Mouse (Mus musculus) limb, embryonic 12.5 days (tissue): ENCODE data around the gene Amz2. TPM values are rescaled to one million over a fixed set of nuclear protein-coding genes. Genes with fewer than 3 reads are reported as not detected.

Source experiments
- ATAC-seq: fragments of 200-750 bp; cut with Nextera tagmentation; 2 replicates; pipeline ENCODE4 v1.8.0; 2017; ENCODE audit warnings: low read depth, moderate TSS enrichment; ENCODE audit not compliant: insufficient number of reproducible peaks, insufficient read depth, low FRiP score, low TSS enrichment
- H3K27ac ChIP-seq: fragments of 300-500 bp; sonication (generic); 2 replicates; pipeline ENCODE4 v1.5.1; 2016; ENCODE audit warnings: mild to moderate bottlenecking, moderate library complexity
- H3K27me3 ChIP-seq: fragments of 300-500 bp; sonication (generic); 2 replicates; pipeline ENCODE4 v1.6.1; 2016; ENCODE audit warnings: mild to moderate bottlenecking, moderate library complexity
- H3K36me3 ChIP-seq: fragments of 300-500 bp; sonication (generic); 2 replicates; pipeline ENCODE4 v1.6.1; 2016; ENCODE audit warnings: mild to moderate bottlenecking, moderate library complexity
- H3K4me1 ChIP-seq: fragments of 300-500 bp; sonication (generic); replicated peaks from 2 replicates; pipeline ENCODE4 v1.6.1; 2016
- H3K4me2 ChIP-seq: fragments of 300-500 bp; sonication (generic); 2 replicates; pipeline ENCODE4 v1.6.1; 2016; ENCODE audit warnings: mild to moderate bottlenecking, moderate library complexity
- H3K4me3 ChIP-seq: fragments of 300-500 bp; sonication (generic); replicated peaks from 2 replicates; pipeline ENCODE4 v1.5.1; 2016; ENCODE audit warnings: mild to moderate bottlenecking
- H3K9ac ChIP-seq: fragments of 300-500 bp; sonication (generic); replicated peaks from 2 replicates; pipeline ENCODE4 v1.6.1; 2016; ENCODE audit warnings: mild to moderate bottlenecking, moderate library complexity
- H3K9me3 ChIP-seq: fragments of 300-500 bp; sonication (generic); 2 replicates; pipeline ENCODE4 v1.6.1; 2016; ENCODE audit warnings: mild to moderate bottlenecking, moderate library complexity
- WGBS: fragments of 180-500 bp; shearing (Covaris S2); methylation state at CpG from one replicate; pipeline ENCODE4 v1.1.7; 2016; 5-methylcytosine and 5-hydroxymethylcytosine counted together
- polyA plus RNA-seq: library from polyadenylated mRNA; unstranded; fragments of >200 nt; fragmentation: Nextera tagmentation; extraction: Ambion mirVana; gene quantifications from 2 replicates; pipeline ENCODE4 v1.2.1, GENCODE M21; 2016

Gene Amz2
- polyA plus RNA-seq, 1 experiment from 2014 or later: 46.8 TPM

GRCm38 (mm10) chr11:109421205-109421604 is 4.5 kb upstream of the Amz2 start:
- H3K36me3 ChIP-seq: no peaks in the 10 kb centered on the region
- H3K4me2 ChIP-seq: no peak overlapping the region
- H3K9ac ChIP-seq: no peak overlapping the region
- no peak overlapping the region for H3K4me3 ChIP-seq
- no peak overlapping the region for H3K27ac ChIP-seq
- peaks cover 7% of the 10 kb centered on the region; the same call in 1 of the 2 replicates for H3K27me3 ChIP-seq
- no peaks in the 10 kb centered on the region for H3K9me3 ChIP-seq
- ATAC-seq: no peak
- peaks cover 4% of the 10 kb centered on the region; the same call in 1 of the 2 replicates for H3K4me1 ChIP-seq
- WGBS: 72% methylated on average over 5 of the region's 5 CpGs

DNA sequence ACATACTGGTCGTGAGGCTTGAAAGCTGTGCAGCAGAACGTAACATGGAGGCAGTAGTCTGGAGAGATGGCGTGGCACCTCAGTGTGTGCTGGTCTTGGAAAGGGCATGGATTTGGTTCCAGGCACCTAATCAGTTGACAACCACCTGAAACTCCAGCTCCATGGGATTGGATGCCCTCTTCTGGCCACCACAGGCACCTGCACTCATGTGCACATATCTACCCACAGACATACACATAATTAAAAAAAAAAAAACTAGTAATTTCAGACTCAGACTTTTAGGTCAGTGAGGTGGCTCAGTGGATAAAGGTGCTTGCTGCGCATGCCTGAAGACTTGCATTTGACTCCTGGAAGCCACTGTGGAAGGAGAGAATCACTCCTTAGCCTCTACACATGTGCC is 3.5 kb upstream of the Amz2 start:
- Histone ChIP-seq H3K9me3 (no peaks in the 10 kb centered on the region), H3K4me3 (no peak overlapping the region), H3K36me3 (no peaks in the 10 kb centered on the region), H3K4me1 (peaks cover 10% of the 10 kb centered on the region; the same call in 1 of the 2 replicates), H3K27ac (no peak overlapping the region), H3K4me2 (no peak overlapping the region), H3K27me3 (peaks cover 7% of the 10 kb centered on the region; the same call in 1 of the 2 replicates), H3K9ac (no peak overlapping the region)
- ATAC-seq: no peak
- 97% methylated on average over 4 of the region's 4 CpGs for WGBS

- Histone ChIP-seq H3K36me3 (peaks cover 2% of the 10 kb centered on the region), H3K4me2 (no peak overlapping the region), H3K4me1 (peaks cover 10% of the 10 kb centered on the region; the same call in 1 of the 2 replicates), H3K27ac (no peak overlapping the region), H3K9me3 (no peaks in the 10 kb centered on the region), H3K4me3 (no peak overlapping the region), H3K27me3 (peaks cover 7% of the 10 kb centered on the region; the same call in 1 of the 2 replicates), H3K9ac (no peak overlapping the region)
- 69% methylated on average over 1 of the region's 1 CpGs for WGBS
- no peak for ATAC-seq
These were observed 2.5 kb upstream of the Amz2 start for GRCm38 (mm10) chr11:109423294-109423693.

- Histone ChIP-seq H3K27me3 (no peaks in the 10 kb centered on the region), H3K4me2 (peak overlapping the region; percentile 63), H3K4me3 (peak overlapping the region; percentile 64), H3K9ac (peak overlapping the region; percentile 73), H3K27ac (peak overlapping the region; percentile 82), H3K36me3 (peaks cover 31% of the 10 kb centered on the region), H3K4me1 (peaks cover 5% of the 10 kb centered on the region; the same call in 1 of the 2 replicates), H3K9me3 (no peaks in the 10 kb centered on the region)
- ATAC-seq: no peak; the same call in 1 of the 2 replicates
- WGBS: under 1% methylated on average over 11 of the region's 11 CpGs
These were observed 483 bp downstream of the Amz2 start for GRCm38 (mm10) chr11:109426272-109426586.

- 0 out of 2 replicates have a peak overlapping the region, but pooled peaks have one; percentile 64 for H3K4me3 ChIP-seq
- no peak overlapping the region for H3K27ac ChIP-seq
- no peak overlapping the region; the same call in 1 of the 2 replicates for H3K4me2 ChIP-seq
- no peak overlapping the region for H3K9ac ChIP-seq
- 94% methylated on average over 5 of the region's 5 CpGs for WGBS
- H3K4me1 ChIP-seq: peaks cover 5% of the 10 kb centered on the region; the same call in 1 of the 2 replicates
- H3K9me3 ChIP-seq: no peaks in the 10 kb centered on the region
- H3K27me3 ChIP-seq: no peaks in the 10 kb centered on the region
- ATAC-seq: no peak
- H3K36me3 ChIP-seq: peaks cover 35% of the 10 kb centered on the region
These were observed 1.6 kb downstream of the Amz2 start for GRCm38 (mm10) chr11:109427353-109427752.

DNA sequence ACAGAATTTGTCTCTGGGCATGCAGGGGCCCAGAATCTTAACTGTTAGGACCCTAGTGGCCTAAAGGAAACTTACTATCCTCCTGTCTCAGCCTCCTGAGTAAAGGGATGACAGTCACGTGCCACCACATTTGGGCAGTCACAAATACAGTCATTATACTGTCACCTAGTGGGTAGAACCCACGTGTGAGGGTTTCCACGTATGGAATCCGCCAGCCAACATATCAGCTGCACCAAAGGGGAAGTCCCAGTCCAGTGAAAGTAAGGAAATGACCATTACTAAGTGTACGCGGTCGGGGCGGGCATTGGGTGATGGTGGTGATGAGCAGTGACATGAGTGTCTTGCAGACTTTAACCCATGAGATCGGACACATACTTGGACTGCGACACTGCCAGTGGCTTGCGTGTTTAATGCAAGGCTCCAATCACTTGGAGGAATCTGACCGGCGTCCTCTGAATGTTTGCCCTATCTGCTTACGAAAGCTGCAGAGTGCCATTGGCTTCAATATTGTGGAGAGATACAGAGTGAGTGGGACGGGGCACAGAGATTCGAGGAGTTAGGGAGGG is 8.6 kb downstream of the Amz2 start:
- Histone ChIP-seq H3K4me2 (no peak overlapping the region), H3K9ac (no peak overlapping the region), H3K27me3 (no peaks in the 10 kb centered on the region), H3K4me1 (peaks cover under 1% of the 10 kb centered on the region; the same call in 1 of the 2 replicates), H3K36me3 (peaks cover 77% of the 10 kb centered on the region), H3K4me3 (no peak overlapping the region), H3K9me3 (no peaks in the 10 kb centered on the region), H3K27ac (no peak overlapping the region)
- WGBS: 93% methylated on average over 16 of the region's 16 CpGs
- ATAC-seq: no peak

DNA sequence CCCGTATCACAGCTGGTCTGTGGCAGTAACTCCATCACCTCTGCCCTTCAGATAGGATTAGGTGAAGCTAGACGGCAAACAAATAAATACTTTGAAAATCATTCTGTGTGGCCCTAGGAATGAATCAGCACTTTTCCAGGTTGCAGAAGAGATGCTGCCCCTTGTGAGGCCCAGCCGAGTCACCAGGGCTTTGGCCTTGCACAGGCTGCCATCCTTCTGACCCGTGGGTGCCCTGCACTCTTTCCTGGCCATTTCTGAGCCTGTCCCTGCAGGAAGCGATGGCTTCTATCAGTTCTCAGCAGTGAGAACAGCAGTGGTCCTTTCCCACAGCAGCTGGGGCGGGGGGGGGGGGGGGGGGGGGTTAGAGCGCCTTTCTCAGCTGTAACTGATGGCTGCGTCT is 11.1 kb downstream of the Amz2 start:
- Histone ChIP-seq H3K9ac (no peak overlapping the region), H3K9me3 (no peaks in the 10 kb centered on the region), H3K36me3 (peaks cover 53% of the 10 kb centered on the region)

GRCm38 (mm10) chr11:109439209-109439608 is 13.5 kb downstream of the Amz2 start:
- H3K27me3 ChIP-seq: 0 out of 2 replicates have a peak, but pooled peaks cover 3% of the 10 kb centered on the region
- H3K4me2 ChIP-seq: peak overlapping the region; percentile 83
- no peak overlapping the region for H3K27ac ChIP-seq
- WGBS: 13% methylated on average over 5 of the region's 5 CpGs
- H3K36me3 ChIP-seq: peaks cover 43% of the 10 kb centered on the region
- H3K9ac ChIP-seq: no peak overlapping the region
- no peak overlapping the region for H3K4me3 ChIP-seq
- no peaks in the 10 kb centered on the region for H3K9me3 ChIP-seq
- ATAC-seq: peak; percentile 52; the same call in 1 of the 2 replicates
- peaks cover 9% of the 10 kb centered on the region for H3K4me1 ChIP-seq

More for the DNA sequence above, 11.1 kb downstream of the Amz2 start:
- Histone ChIP-seq H3K4me1 (peaks cover 9% of the 10 kb centered on the region), H3K4me3 (no peak overlapping the region), H3K4me2 (no peak overlapping the region), H3K27me3 (0 out of 2 replicates have a peak, but pooled peaks cover 3% of the 10 kb centered on the region), H3K27ac (no peak overlapping the region)
- WGBS: 79% methylated on average over 7 of the region's 8 CpGs
- no peak for ATAC-seq

- ATAC-seq: no peak
These were observed 14.1 kb downstream of the Amz2 start for GRCm38 (mm10) chr11:109439829-109440340.

DNA sequence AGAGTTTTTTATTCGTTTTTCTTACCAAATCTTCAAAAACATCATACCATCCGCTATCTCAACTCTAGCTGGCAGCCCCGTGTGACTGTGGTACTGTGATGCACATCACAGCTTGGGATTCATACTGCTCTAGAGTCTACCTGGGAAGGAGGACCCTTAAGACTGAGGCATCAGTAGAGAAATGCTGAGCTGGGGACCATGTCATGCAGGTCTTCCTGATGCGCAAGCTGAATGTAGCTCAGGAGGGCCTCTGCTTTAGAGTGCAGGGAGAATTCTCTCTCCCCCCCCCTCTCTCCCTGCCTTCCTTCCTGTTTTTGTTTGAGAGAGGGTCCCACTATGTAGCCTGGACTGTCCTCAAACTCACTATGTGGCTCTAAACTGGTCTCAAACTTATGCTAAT is 14.9 kb downstream of the Amz2 start:
- H3K4me2 ChIP-seq: peak overlapping the region; percentile 83
- WGBS: 67% methylated on average over 4 of the region's 4 CpGs
- 0 out of 2 replicates have a peak, but pooled peaks cover 3% of the 10 kb centered on the region for H3K27me3 ChIP-seq
- no peak overlapping the region for H3K9ac ChIP-seq
- no peak overlapping the region for H3K27ac ChIP-seq
- H3K4me1 ChIP-seq: peaks cover 9% of the 10 kb centered on the region
- peak overlapping the region; percentile 52 for H3K4me3 ChIP-seq
- no peak for ATAC-seq
- no peaks in the 10 kb centered on the region for H3K9me3 ChIP-seq
- H3K36me3 ChIP-seq: peaks cover 28% of the 10 kb centered on the region

More at GRCm38 (mm10) chr11:109439829-109440340, 14.1 kb downstream of the Amz2 start:
- Histone ChIP-seq H3K4me1 (peaks cover 9% of the 10 kb centered on the region), H3K36me3 (peaks cover 36% of the 10 kb centered on the region), H3K9ac (peak overlapping the region; percentile 66), H3K9me3 (no peaks in the 10 kb centered on the region), H3K4me3 (peak overlapping the region; percentile 52), H3K4me2 (peak overlapping the region; percentile 83), H3K27ac (no peak overlapping the region), H3K27me3 (0 out of 2 replicates have a peak, but pooled peaks cover 3% of the 10 kb centered on the region)
- 2% methylated on average over 32 of the region's 32 CpGs for WGBS

DNA sequence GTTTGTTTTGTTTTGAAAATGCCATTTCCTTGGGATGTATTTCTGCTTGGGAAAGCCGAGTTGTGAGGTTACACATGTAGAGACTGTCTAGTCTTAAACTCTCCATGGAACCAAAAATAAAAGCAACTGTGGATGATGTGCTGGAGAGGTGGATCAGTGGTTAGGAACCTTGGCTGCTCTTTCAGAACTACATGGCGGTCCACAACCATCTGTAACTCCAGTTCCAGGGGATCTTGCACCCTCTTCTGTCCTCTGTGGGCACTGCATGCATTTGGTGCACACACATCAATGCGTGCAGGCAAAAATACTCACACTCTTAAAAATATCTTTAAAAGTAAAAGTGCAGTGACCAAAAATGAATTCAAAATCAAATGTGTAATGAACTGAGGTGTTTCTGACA is 15.4 kb downstream of the Amz2 start:
- Histone ChIP-seq H3K4me2 (no peak overlapping the region), H3K9ac (no peak overlapping the region)
- WGBS: 70% methylated on average over 3 of the region's 3 CpGs

More for the DNA sequence above, 15.4 kb downstream of the Amz2 start:
- H3K27ac ChIP-seq: no peak overlapping the region
- H3K4me3 ChIP-seq: no peak overlapping the region
- no peak for ATAC-seq
- H3K9me3 ChIP-seq: no peaks in the 10 kb centered on the region
- peaks cover 9% of the 10 kb centered on the region for H3K4me1 ChIP-seq
- peaks cover 24% of the 10 kb centered on the region for H3K36me3 ChIP-seq
- H3K27me3 ChIP-seq: 0 out of 2 replicates have a peak, but pooled peaks cover 3% of the 10 kb centered on the region
